Mouse (Mus musculus): ENCODE data around the gene Gja10. TPM values are rescaled to one million over a fixed set of nuclear protein-coding genes. Genes with fewer than 3 reads are reported as not detected.
A peak's percentile ranks its signal among the peaks of the same experiment; 100 is the strongest.

Gene Gja10
- polyA plus RNA-seq, 1 experiment from 2014 or later = not detected

DNA sequence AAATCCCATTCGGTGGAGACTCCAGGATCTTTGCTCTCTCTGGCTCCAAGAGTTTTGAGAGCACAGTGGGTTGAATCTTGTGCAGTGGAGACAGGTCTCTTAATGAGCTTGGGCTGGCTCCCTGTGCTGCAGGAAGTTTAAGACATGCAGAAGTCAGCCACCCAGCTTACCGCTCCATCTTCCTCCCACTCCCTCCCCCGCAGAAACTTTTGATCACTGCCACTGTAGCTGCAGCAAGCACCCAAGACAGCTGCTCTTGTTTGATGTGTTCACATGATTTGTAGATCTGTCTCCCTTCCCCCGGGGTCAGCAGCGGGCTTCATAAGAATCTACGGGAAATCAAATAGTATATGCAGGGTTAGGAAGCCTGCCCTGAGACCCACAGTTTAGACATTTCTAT, 42.3 kb downstream of the Gja10 start:
- Histone ChIP-seq H3K36me3 (replicated peaks; ENCODE audit: control insufficient read depth, insufficient read depth, low read depth, low read length) (peaks cover 3% of the 10 kb centered on the region), H3K9ac (replicated peaks; ENCODE audit: low read length) (no peak overlapping the region), H3K4me1 (ENCODE audit: control insufficient read depth, insufficient read depth, low read length) (no peaks in the 10 kb centered on the region), H3K4me2 (ENCODE audit: low read depth, low read length) (no peak overlapping the region), H3K9me3 (replicated peaks; ENCODE audit: control insufficient read depth, low read length) (no peaks in the 10 kb centered on the region), H3K27ac (replicated peaks; ENCODE audit: low read depth, low read length) (no peak overlapping the region), H3K27me3 (ENCODE audit: control insufficient read depth, insufficient read depth, low read length) (no peaks in the 10 kb centered on the region), H3K4me3 (ENCODE audit: low read depth, low read length) (no peak overlapping the region)
- no peak for ATAC-seq (replicated peaks; ENCODE audit: insufficient number of reproducible peaks, low FRiP score, low TSS enrichment, low read depth)
- 56% methylated on average over 6 of the region's 6 CpGs for WGBS
- DNase-seq (ENCODE audit: low spot score) = no peak

DNA sequence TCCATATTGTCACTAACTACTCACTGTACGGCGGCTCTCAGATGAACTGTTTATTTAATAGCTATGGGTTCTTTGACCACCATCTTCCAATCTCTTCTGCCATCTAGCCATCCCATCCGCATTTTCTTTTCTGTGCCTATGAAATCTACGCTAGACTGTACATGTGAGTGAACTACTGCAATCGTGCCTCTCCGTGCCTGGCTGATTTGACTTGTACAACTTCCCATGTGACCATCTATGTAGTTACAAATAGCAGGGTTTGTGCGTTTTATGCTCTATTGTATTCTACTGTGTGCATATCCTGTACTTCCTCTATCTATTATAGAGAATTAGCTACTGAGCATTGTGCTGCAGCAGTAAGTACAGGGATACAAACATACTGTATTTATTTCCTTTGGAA, 47.1 kb downstream of the Gja10 start:
- H3K27me3 ChIP-seq (ENCODE audit: control insufficient read depth, insufficient read depth, low read length) = no peaks in the 10 kb centered on the region
- 91% methylated on average over 7 of the region's 7 CpGs for WGBS
- DNase-seq (ENCODE audit: low spot score) (no peak), ATAC-seq (replicated peaks; ENCODE audit: insufficient number of reproducible peaks, low FRiP score, low TSS enrichment, low read depth) (no peak)
- no peak overlapping the region for H3K9ac ChIP-seq (replicated peaks; ENCODE audit: low read length)
- H3K4me2 ChIP-seq (ENCODE audit: low read depth, low read length) = no peak overlapping the region
- H3K36me3 ChIP-seq (replicated peaks; ENCODE audit: control insufficient read depth, insufficient read depth, low read depth, low read length) = no peaks in the 10 kb centered on the region
- H3K4me3 ChIP-seq (ENCODE audit: low read depth, low read length) = no peak overlapping the region
- no peaks in the 10 kb centered on the region for H3K9me3 ChIP-seq (replicated peaks; ENCODE audit: control insufficient read depth, low read length)
- no peak overlapping the region for H3K27ac ChIP-seq (replicated peaks; ENCODE audit: low read depth, low read length)
- no peaks in the 10 kb centered on the region for H3K4me1 ChIP-seq (ENCODE audit: control insufficient read depth, insufficient read depth, low read length)

DNA sequence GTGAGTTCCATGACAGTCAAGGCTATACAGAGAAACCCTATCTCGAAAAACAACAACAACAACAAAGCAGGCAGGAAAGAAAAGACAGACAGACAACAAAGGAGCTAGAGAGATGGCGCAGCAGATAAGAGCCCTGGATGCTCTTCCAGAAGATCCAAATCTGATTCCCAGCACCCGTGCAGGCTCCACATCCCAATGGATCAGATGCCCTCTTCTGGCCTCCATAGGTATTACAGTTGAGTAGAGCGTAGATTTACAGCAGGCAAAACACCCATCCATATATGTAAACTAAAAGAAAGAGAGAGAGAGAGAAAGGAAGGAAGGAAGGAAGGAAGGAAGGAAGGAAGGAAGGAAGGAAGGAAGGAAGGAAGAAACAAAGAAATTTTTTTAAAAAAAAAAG, 51.2 kb downstream of the Gja10 start:
- no peak overlapping the region for H3K4me2 ChIP-seq (ENCODE audit: low read depth, low read length)
- WGBS = 53% methylated on average over 4 of the region's 4 CpGs
- no peaks in the 10 kb centered on the region for H3K27me3 ChIP-seq (ENCODE audit: control insufficient read depth, insufficient read depth, low read length)
- H3K4me3 ChIP-seq (ENCODE audit: low read depth, low read length) = no peak overlapping the region
- no peaks in the 10 kb centered on the region for H3K4me1 ChIP-seq (ENCODE audit: control insufficient read depth, insufficient read depth, low read length)
- no peaks in the 10 kb centered on the region; the same call in 1 of the 2 replicates for H3K36me3 ChIP-seq (replicated peaks; ENCODE audit: control insufficient read depth, insufficient read depth, low read depth, low read length)
- no peak overlapping the region for H3K27ac ChIP-seq (replicated peaks; ENCODE audit: low read depth, low read length)
- H3K9me3 ChIP-seq (replicated peaks; ENCODE audit: control insufficient read depth, low read length) = no peaks in the 10 kb centered on the region
- no peak for ATAC-seq (replicated peaks; ENCODE audit: insufficient number of reproducible peaks, low FRiP score, low TSS enrichment, low read depth)
- no peak overlapping the region for H3K9ac ChIP-seq (replicated peaks; ENCODE audit: low read length)
- peak; percentile 69 for DNase-seq (ENCODE audit: low spot score)

DNA sequence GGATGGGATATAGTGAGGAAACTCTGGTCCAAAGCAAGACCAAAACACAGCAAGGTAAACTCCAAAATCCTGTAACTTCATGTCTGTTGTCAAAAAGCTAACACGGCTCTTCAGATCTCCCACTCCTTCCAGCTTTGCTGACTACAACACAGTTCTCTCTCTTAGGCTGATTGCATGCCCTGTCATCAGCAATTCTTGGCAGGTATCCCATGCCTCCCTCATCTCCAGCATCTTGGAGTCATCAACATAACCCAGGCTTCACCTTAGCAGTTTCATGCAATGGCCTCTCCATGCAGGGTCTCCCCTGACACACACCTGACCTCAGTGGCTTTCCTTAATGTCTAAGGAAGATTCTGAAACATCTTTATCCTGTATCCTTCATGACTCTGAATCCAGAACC, 53.4 kb downstream of the Gja10 start:
- no peak overlapping the region for H3K4me2 ChIP-seq (ENCODE audit: low read depth, low read length)
- H3K36me3 ChIP-seq (replicated peaks; ENCODE audit: control insufficient read depth, insufficient read depth, low read depth, low read length) = no peaks in the 10 kb centered on the region; the same call in 1 of the 2 replicates
- no peaks in the 10 kb centered on the region for H3K9me3 ChIP-seq (replicated peaks; ENCODE audit: control insufficient read depth, low read length)
- H3K4me3 ChIP-seq (ENCODE audit: low read depth, low read length) = no peak overlapping the region
- H3K4me1 ChIP-seq (ENCODE audit: control insufficient read depth, insufficient read depth, low read length) = no peaks in the 10 kb centered on the region
- DNase-seq (ENCODE audit: low spot score) (no peak), ATAC-seq (replicated peaks; ENCODE audit: insufficient number of reproducible peaks, low FRiP score, low TSS enrichment, low read depth) (no peak)
- H3K27ac ChIP-seq (replicated peaks; ENCODE audit: low read depth, low read length) = no peak overlapping the region
- no peaks in the 10 kb centered on the region for H3K27me3 ChIP-seq (ENCODE audit: control insufficient read depth, insufficient read depth, low read length)
- 86% methylated on average over 1 of the region's 1 CpGs for WGBS
- no peak overlapping the region for H3K9ac ChIP-seq (replicated peaks; ENCODE audit: low read length)

Other genes starting within 250 kb of the Gja10 start
- gene Casp8ap2, start 12.7 kb upstream of the Gja10 start, polyA plus RNA-seq (2014; fragmentation: Nextera tagmentation; extraction: Ambion mirVana) = 65.1 and 81.1 TPM in 2 replicates
- 17.5 and 19.4 TPM in 2 replicates for gene Mdn1, start 54.4 kb upstream of the Gja10 start, polyA plus RNA-seq (2014; fragmentation: Nextera tagmentation; extraction: Ambion mirVana)
- 131 and 146 TPM in 2 replicates for gene Lyrm2, start 197.5 kb upstream of the Gja10 start, polyA plus RNA-seq (2014; fragmentation: Nextera tagmentation; extraction: Ambion mirVana)

Data from embryonic facial prominence, embryonic 11.5 days (tissue).